Mouse (Mus musculus): ENCODE results near the gene Pmpca.

DNA sequence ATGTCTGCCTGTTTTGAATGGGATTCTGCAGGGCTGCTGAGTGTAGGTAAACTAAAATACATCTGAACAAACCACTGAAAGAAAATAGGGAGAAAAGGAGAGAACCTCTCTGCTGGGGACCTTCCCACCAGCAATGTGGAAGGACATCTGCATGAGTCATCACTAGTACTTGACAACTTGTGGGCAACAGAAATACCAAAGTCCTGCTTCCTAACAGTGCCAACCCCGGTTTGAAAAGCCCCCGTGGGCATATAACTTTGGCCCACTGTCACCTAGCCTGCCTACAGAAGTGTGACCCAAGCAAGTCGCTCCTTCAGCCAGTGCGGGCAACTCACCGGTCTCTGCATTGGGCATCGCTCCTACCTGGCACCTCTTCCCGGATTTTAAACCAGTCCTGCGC is 16.7 kb upstream of the Pmpca start:
- no peak for TF ChIP-seq POLR2A (IDR thresholded peaks at IDR 0.05; ENCODE audit: borderline replicate concordance, control insufficient read depth, low read depth, low read length)
- no peak for TF ChIP-seq CTCF (IDR thresholded peaks at IDR 0.05; ENCODE audit: control insufficient read depth, insufficient read depth, low read length)

Data from bone marrow, adult 2 months (tissue).